Mouse (Mus musculus): Measurements from ENCODE around the gene Tmem95. TPM values are rescaled to one million over a fixed set of nuclear protein-coding genes. Genes with fewer than 3 reads are reported as not detected.
A peak's percentile ranks its signal among the peaks of the same experiment; 100 is the strongest.
"Not testable (repeated sequence)": the region's sequence is repeated elsewhere in the genome, so short reads cannot be mapped to it uniquely, and the experiment has no call there.

Gene Tmem95
- polyA plus RNA-seq, 1 experiment from 2014 or later: not detected

GRCm38 (mm10) chr11:69867335-69867734 is 10.5 kb downstream of the Tmem95 start:
- Histone ChIP-seq H3K9me3 (replicated peaks) (no peaks in the 10 kb centered on the region), H3K27me3 (ENCODE audit: low read depth, poor library complexity, severe bottlenecking) (no peaks in the 10 kb centered on the region), H3K36me3 (no peaks in the 10 kb centered on the region), H3K4me1 (peaks cover 5% of the 10 kb centered on the region; the same call in 1 of the 2 replicates), H3K4me3 (no peak overlapping the region), H3K27ac (no peak overlapping the region)
- DNase-seq (ENCODE audit: low spot score): no peak
- WGBS: 72% methylated on average over 9 of the region's 9 CpGs

- H3K4me1 ChIP-seq: peaks cover 5% of the 10 kb centered on the region; the same call in 1 of the 2 replicates
- no peaks in the 10 kb centered on the region for H3K9me3 ChIP-seq (replicated peaks)
- no peak overlapping the region for H3K4me3 ChIP-seq
- WGBS: 88% methylated on average over 9 of the region's 9 CpGs
- H3K27ac ChIP-seq: no peak overlapping the region
- H3K27me3 ChIP-seq (ENCODE audit: low read depth, poor library complexity, severe bottlenecking): no peaks in the 10 kb centered on the region
- no peak for DNase-seq (ENCODE audit: low spot score)
- H3K36me3 ChIP-seq: no peaks in the 10 kb centered on the region
These were observed 12.3 kb downstream of the Tmem95 start for GRCm38 (mm10) chr11:69865561-69865960.

GRCm38 (mm10) chr11:69864138-69864860 is 13.5 kb downstream of the Tmem95 start:
- Histone ChIP-seq H3K27me3 (ENCODE audit: low read depth, poor library complexity, severe bottlenecking) (peaks cover 11% of the 10 kb centered on the region), H3K36me3 (no peaks in the 10 kb centered on the region), H3K27ac (no peak overlapping the region), H3K4me3 (no peak overlapping the region), H3K9me3 (replicated peaks) (no peaks in the 10 kb centered on the region), H3K4me1 (no peaks in the 10 kb centered on the region)
- DNase-seq (ENCODE audit: low spot score): no peak
- 63% methylated on average over 8 of the region's 8 CpGs for WGBS

- not testable (repeated sequence) for H3K27ac ChIP-seq; H3K4me1 ChIP-seq; DNase-seq (ENCODE audit: low spot score); H3K36me3 ChIP-seq; H3K9me3 ChIP-seq (replicated peaks); H3K4me3 ChIP-seq
- 82% methylated on average over 3 of the region's 3 CpGs for WGBS
- H3K27me3 ChIP-seq (ENCODE audit: low read depth, poor library complexity, severe bottlenecking): peaks cover 16% of the 10 kb centered on the region
These were observed 14.1 kb downstream of the Tmem95 start for GRCm38 (mm10) chr11:69863729-69864128.

GRCm38 (mm10) chr11:69858113-69858998 is 19.5 kb downstream of the Tmem95 start, which contains the start of gene Tnk1:
Gene Tnk1, minus strand, starts transcription at chr11:69858730.
- H3K4me1 ChIP-seq: peaks cover 27% of the 10 kb centered on the region
- no peak for DNase-seq (ENCODE audit: low spot score)
- no peaks in the 10 kb centered on the region for H3K9me3 ChIP-seq (replicated peaks)
- 19% methylated on average over 30 of the region's 30 CpGs for WGBS
- peak within 1 kb of the TSS; percentile 20; the same call in 1 of the 2 replicates for H3K4me3 ChIP-seq
- no peaks in the 10 kb centered on the region for H3K36me3 ChIP-seq
- no peak within 1 kb of the TSS for H3K27ac ChIP-seq
- H3K27me3 ChIP-seq (ENCODE audit: low read depth, poor library complexity, severe bottlenecking): peaks cover 50% of the 10 kb centered on the region

GRCm38 (mm10) chr11:69855347-69855746 is 22.5 kb downstream of the Tmem95 start:
- peak overlapping the region; percentile 53; the same call in 1 of the 2 replicates for H3K27ac ChIP-seq
- 24% methylated on average over 16 of the region's 16 CpGs for WGBS
- peaks cover 42% of the 10 kb centered on the region for H3K4me1 ChIP-seq
- H3K27me3 ChIP-seq (ENCODE audit: low read depth, poor library complexity, severe bottlenecking): peaks cover 50% of the 10 kb centered on the region
- H3K36me3 ChIP-seq: peaks cover 29% of the 10 kb centered on the region
- H3K9me3 ChIP-seq (replicated peaks): no peaks in the 10 kb centered on the region
- peak; percentile 78 for DNase-seq (ENCODE audit: low spot score)
- peak overlapping the region; percentile 2 for H3K4me3 ChIP-seq

- Histone ChIP-seq H3K27me3 (ENCODE audit: low read depth, poor library complexity, severe bottlenecking) (peaks cover 43% of the 10 kb centered on the region), H3K4me1 (peaks cover 43% of the 10 kb centered on the region), H3K9me3 (replicated peaks) (no peaks in the 10 kb centered on the region), H3K36me3 (peaks cover 35% of the 10 kb centered on the region), H3K4me3 (no peak overlapping the region), H3K27ac (0 out of 2 replicates have a peak overlapping the region, but pooled peaks have one; percentile 53)
- 87% methylated on average over 10 of the region's 10 CpGs for WGBS
- no peak for DNase-seq (ENCODE audit: low spot score)
These were observed 23.1 kb downstream of the Tmem95 start for GRCm38 (mm10) chr11:69854680-69855079.

GRCm38 (mm10) chr11:69853994-69854393 is 23.8 kb downstream of the Tmem95 start:
- peaks cover 43% of the 10 kb centered on the region for H3K4me1 ChIP-seq
- 77% methylated on average over 7 of the region's 7 CpGs for WGBS
- peaks cover 36% of the 10 kb centered on the region for H3K27me3 ChIP-seq (ENCODE audit: low read depth, poor library complexity, severe bottlenecking)
- no peaks in the 10 kb centered on the region for H3K9me3 ChIP-seq (replicated peaks)
- DNase-seq (ENCODE audit: low spot score): no peak
- H3K4me3 ChIP-seq: no peak overlapping the region
- H3K27ac ChIP-seq: 0 out of 2 replicates have a peak overlapping the region, but pooled peaks have one; percentile 19
- peaks cover 42% of the 10 kb centered on the region for H3K36me3 ChIP-seq

- Histone ChIP-seq H3K4me3 (no peak overlapping the region), H3K27me3 (ENCODE audit: low read depth, poor library complexity, severe bottlenecking) (peaks cover 5% of the 10 kb centered on the region; the same call in 1 of the 2 replicates), H3K36me3 (peaks cover 57% of the 10 kb centered on the region), H3K9me3 (replicated peaks) (no peaks in the 10 kb centered on the region), H3K4me1 (peaks cover 59% of the 10 kb centered on the region), H3K27ac (no peak overlapping the region)
- 84% methylated on average over 8 of the region's 8 CpGs for WGBS
- no peak for DNase-seq (ENCODE audit: low spot score)
These were observed 27.1 kb downstream of the Tmem95 start for GRCm38 (mm10) chr11:69850754-69851153.

- DNase-seq (ENCODE audit: low spot score): no peak
- Histone ChIP-seq H3K4me1 (peaks cover 58% of the 10 kb centered on the region), H3K27ac (no peak overlapping the region), H3K9me3 (replicated peaks) (no peaks in the 10 kb centered on the region), H3K4me3 (0 out of 2 replicates have a peak overlapping the region, but pooled peaks have one; percentile 10), H3K27me3 (ENCODE audit: low read depth, poor library complexity, severe bottlenecking) (no peaks in the 10 kb centered on the region), H3K36me3 (peaks cover 57% of the 10 kb centered on the region)
- 93% methylated on average over 15 of the region's 15 CpGs for WGBS
These were observed 27.9 kb downstream of the Tmem95 start for GRCm38 (mm10) chr11:69849884-69850283.

- WGBS: 93% methylated on average over 9 of the region's 9 CpGs
- peaks cover 57% of the 10 kb centered on the region for H3K36me3 ChIP-seq
- H3K27ac ChIP-seq: no peak overlapping the region
These were observed 28.7 kb downstream of the Tmem95 start for GRCm38 (mm10) chr11:69849128-69849527.

GRCm38 (mm10) chr11:69848021-69848420 is 29.8 kb downstream of the Tmem95 start:
- WGBS: 98% methylated on average over 6 of the region's 6 CpGs
- no peak for DNase-seq (ENCODE audit: low spot score)
- Histone ChIP-seq H3K36me3 (peaks cover 55% of the 10 kb centered on the region), H3K27ac (peak overlapping the region; percentile 97; the same call in 1 of the 2 replicates), H3K4me1 (peaks cover 43% of the 10 kb centered on the region), H3K27me3 (ENCODE audit: low read depth, poor library complexity, severe bottlenecking) (no peaks in the 10 kb centered on the region), H3K9me3 (replicated peaks) (no peaks in the 10 kb centered on the region), H3K4me3 (peak overlapping the region; percentile 78)

More at GRCm38 (mm10) chr11:69849128-69849527, 28.7 kb downstream of the Tmem95 start:
- Histone ChIP-seq H3K9me3 (replicated peaks) (no peaks in the 10 kb centered on the region), H3K4me1 (peaks cover 54% of the 10 kb centered on the region), H3K4me3 (no peak overlapping the region), H3K27me3 (ENCODE audit: low read depth, poor library complexity, severe bottlenecking) (no peaks in the 10 kb centered on the region)
- no peak for DNase-seq (ENCODE audit: low spot score)

Data from limb, embryonic 10.5 days (tissue).